Mouse (Mus musculus) B cell, adult 2 months (primary cell): ENCODE measurements around the gene Slc50a1.

Source experiments
- DNase-seq, 2 experiments: peaks; one replicate each; pipeline ENCODE4 v3.0.0; 2022

Gene Slc50a1

GRCm38 (mm10) chr3:89294195-89294594 lies 23.8 kb upstream of the Slc50a1 start:
- DNase-seq: no peak

- DNase-seq: no peak
These were observed 23.0 kb upstream of the Slc50a1 start for GRCm38 (mm10) chr3:89293247-89293918.

- no peak for DNase-seq
These were observed 21.9 kb upstream of the Slc50a1 start for GRCm38 (mm10) chr3:89292303-89292702.

- DNase-seq: no peak
These were observed 21.5 kb upstream of the Slc50a1 start for GRCm38 (mm10) chr3:89291874-89292273.

GRCm38 (mm10) chr3:89288503-89288928 lies 18.1 kb upstream of the Slc50a1 start:
- DNase-seq: no peak

- no peak for DNase-seq
These were observed 16.9 kb upstream of the Slc50a1 start for GRCm38 (mm10) chr3:89287286-89287685.

- DNase-seq: no peak
These were observed 15.2 kb upstream of the Slc50a1 start for GRCm38 (mm10) chr3:89285526-89285925.

GRCm38 (mm10) chr3:89284261-89284660 lies 13.9 kb upstream of the Slc50a1 start:
- no peak for DNase-seq

- DNase-seq: no peak
These were observed 11.9 kb upstream of the Slc50a1 start for GRCm38 (mm10) chr3:89282291-89282643.

GRCm38 (mm10) chr3:89281579-89282290 lies 11.4 kb upstream of the Slc50a1 start:
- peak; percentile 91 to 92 for DNase-seq

- DNase-seq: peak; percentile 28 to 36
These were observed 10.5 kb upstream of the Slc50a1 start, which contains the start of gene Efna1 for GRCm38 (mm10) chr3:89280606-89281511. Gene Efna1 (minus strand): TSS chr3:89281142.

GRCm38 (mm10) chr3:89280050-89280605 lies 9.8 kb upstream of the Slc50a1 start:
- peak; percentile 22 to 35 for DNase-seq

- peak; percentile 67 to 68 for DNase-seq
These were observed 9.0 kb upstream of the Slc50a1 start for GRCm38 (mm10) chr3:89279153-89279890.

GRCm38 (mm10) chr3:89278643-89279042 lies 8.3 kb upstream of the Slc50a1 start:
- no peak for DNase-seq

GRCm38 (mm10) chr3:89278107-89278506 lies 7.7 kb upstream of the Slc50a1 start:
- DNase-seq: no peak

GRCm38 (mm10) chr3:89277281-89278021 lies 7.1 kb upstream of the Slc50a1 start:
- DNase-seq: no peak

GRCm38 (mm10) chr3:89276061-89276460 lies 5.7 kb upstream of the Slc50a1 start:
- DNase-seq: no peak

GRCm38 (mm10) chr3:89271760-89272159 lies 1.4 kb upstream of the Slc50a1 start:
- DNase-seq: no peak

- peak in 1 of 2 experiments; percentile 12 for DNase-seq
These were observed 521 bp upstream of the Slc50a1 start for GRCm38 (mm10) chr3:89270891-89271290.

GRCm38 (mm10) chr3:89268916-89269315 lies 1.5 kb downstream of the Slc50a1 start:
- DNase-seq: no peak

GRCm38 (mm10) chr3:89266439-89266893 lies 3.9 kb downstream of the Slc50a1 start:
- DNase-seq: peak; percentile 76 to 78
